Mouse (Mus musculus): ENCODE data around the gene Mboat1. TPM values are rescaled to one million over a fixed set of nuclear protein-coding genes. Genes with fewer than 3 reads are reported as not detected.

Mboat1 gene
- polyA plus RNA-seq, 1 experiment = 4.6 TPM

GRCm38 (mm10) chr13:30137951-30138350 lies 1.7 kb downstream of the Mboat1 start:
- peaks cover 5% of the 10 kb centered on the region for H3K4me1 ChIP-seq (ENCODE audit: control insufficient read depth, insufficient read depth, insufficient read length, low read length)
- no peak overlapping the region for H3K27ac ChIP-seq (ENCODE audit: insufficient read depth, low read depth, low read length)
- no peaks in the 10 kb centered on the region for H3K36me3 ChIP-seq (ENCODE audit: control insufficient read depth, insufficient read depth, low read length)
- H3K4me3 ChIP-seq (ENCODE audit: low read depth, low read length) = no peak overlapping the region
- 22% methylated on average over 6 of the region's 6 CpGs for WGBS
- no peaks in the 10 kb centered on the region for H3K27me3 ChIP-seq (ENCODE audit: control insufficient read depth, insufficient read depth, low read length)
- TF ChIP-seq POLR2A (IDR thresholded peaks at IDR 0.05; ENCODE audit: low read depth, low read length) (no peak), CTCF (IDR thresholded peaks at IDR 0.05; ENCODE audit: extremely low read depth, insufficient read length, insufficient replicate concordance, low read depth, low read length) (no peak)

GRCm38 (mm10) chr13:30140149-30140548 lies 3.9 kb downstream of the Mboat1 start:
- no peaks in the 10 kb centered on the region for H3K36me3 ChIP-seq (ENCODE audit: control insufficient read depth, insufficient read depth, low read length)
- H3K27me3 ChIP-seq (ENCODE audit: control insufficient read depth, insufficient read depth, low read length) = no peaks in the 10 kb centered on the region
- no peak overlapping the region for H3K27ac ChIP-seq (ENCODE audit: insufficient read depth, low read depth, low read length)
- H3K4me3 ChIP-seq (ENCODE audit: low read depth, low read length) = no peak overlapping the region
- TF ChIP-seq CTCF (IDR thresholded peaks at IDR 0.05; ENCODE audit: extremely low read depth, insufficient read length, insufficient replicate concordance, low read depth, low read length) (no peak), POLR2A (IDR thresholded peaks at IDR 0.05; ENCODE audit: low read depth, low read length) (no peak)
- peaks cover 5% of the 10 kb centered on the region for H3K4me1 ChIP-seq (ENCODE audit: control insufficient read depth, insufficient read depth, insufficient read length, low read length)
- 93% methylated on average over 5 of the region's 5 CpGs for WGBS

- no peaks in the 10 kb centered on the region for H3K36me3 ChIP-seq (ENCODE audit: control insufficient read depth, insufficient read depth, low read length)
- H3K4me3 ChIP-seq (ENCODE audit: low read depth, low read length) = no peak overlapping the region
- WGBS = 85% methylated on average over 12 of the region's 12 CpGs
- H3K27me3 ChIP-seq (ENCODE audit: control insufficient read depth, insufficient read depth, low read length) = no peaks in the 10 kb centered on the region
- no peak overlapping the region for H3K27ac ChIP-seq (ENCODE audit: insufficient read depth, low read depth, low read length)
- peaks cover 5% of the 10 kb centered on the region for H3K4me1 ChIP-seq (ENCODE audit: control insufficient read depth, insufficient read depth, insufficient read length, low read length)
- no peak for TF ChIP-seq CTCF (IDR thresholded peaks at IDR 0.05; ENCODE audit: extremely low read depth, insufficient read length, insufficient replicate concordance, low read depth, low read length)
- no peak for TF ChIP-seq POLR2A (IDR thresholded peaks at IDR 0.05; ENCODE audit: low read depth, low read length)
These were observed 4.4 kb downstream of the Mboat1 start for GRCm38 (mm10) chr13:30140646-30141045.

- WGBS = 96% methylated on average over 5 of the region's 5 CpGs
These were observed 5.7 kb downstream of the Mboat1 start for GRCm38 (mm10) chr13:30141996-30142395.

GRCm38 (mm10) chr13:30146468-30146867 lies 10.2 kb downstream of the Mboat1 start:
- no peaks in the 10 kb centered on the region for H3K36me3 ChIP-seq (ENCODE audit: control insufficient read depth, insufficient read depth, low read length)
- WGBS = 33% methylated on average over 6 of the region's 6 CpGs
- H3K4me1 ChIP-seq (ENCODE audit: control insufficient read depth, insufficient read depth, insufficient read length, low read length) = peaks cover 2% of the 10 kb centered on the region
- no peak for TF ChIP-seq CTCF (IDR thresholded peaks at IDR 0.05; ENCODE audit: extremely low read depth, insufficient read length, insufficient replicate concordance, low read depth, low read length)
- no peak for TF ChIP-seq POLR2A (IDR thresholded peaks at IDR 0.05; ENCODE audit: low read depth, low read length)
- H3K27me3 ChIP-seq (ENCODE audit: control insufficient read depth, insufficient read depth, low read length) = no peaks in the 10 kb centered on the region
- no peak overlapping the region for H3K4me3 ChIP-seq (ENCODE audit: low read depth, low read length)
- H3K27ac ChIP-seq (ENCODE audit: insufficient read depth, low read depth, low read length) = no peak overlapping the region

More at GRCm38 (mm10) chr13:30141996-30142395, 5.7 kb downstream of the Mboat1 start:
- no peaks in the 10 kb centered on the region for H3K27me3 ChIP-seq (ENCODE audit: control insufficient read depth, insufficient read depth, low read length)
- H3K27ac ChIP-seq (ENCODE audit: insufficient read depth, low read depth, low read length) = no peak overlapping the region
- TF ChIP-seq POLR2A (IDR thresholded peaks at IDR 0.05; ENCODE audit: low read depth, low read length) (no peak), CTCF (IDR thresholded peaks at IDR 0.05; ENCODE audit: extremely low read depth, insufficient read length, insufficient replicate concordance, low read depth, low read length) (no peak)
- H3K4me3 ChIP-seq (ENCODE audit: low read depth, low read length) = no peak overlapping the region
- H3K36me3 ChIP-seq (ENCODE audit: control insufficient read depth, insufficient read depth, low read length) = no peaks in the 10 kb centered on the region
- peaks cover 2% of the 10 kb centered on the region for H3K4me1 ChIP-seq (ENCODE audit: control insufficient read depth, insufficient read depth, insufficient read length, low read length)

GRCm38 (mm10) chr13:30154264-30154663 lies 18.0 kb downstream of the Mboat1 start:
- H3K27ac ChIP-seq (ENCODE audit: insufficient read depth, low read depth, low read length) = no peak overlapping the region

GRCm38 (mm10) chr13:30159626-30160025 lies 23.3 kb downstream of the Mboat1 start:
- TF ChIP-seq CTCF (IDR thresholded peaks at IDR 0.05; ENCODE audit: extremely low read depth, insufficient read length, insufficient replicate concordance, low read depth, low read length) = no peak
- TF ChIP-seq POLR2A (IDR thresholded peaks at IDR 0.05; ENCODE audit: low read depth, low read length) = no peak
- no peak overlapping the region for H3K27ac ChIP-seq (ENCODE audit: insufficient read depth, low read depth, low read length)
- no peaks in the 10 kb centered on the region for H3K36me3 ChIP-seq (ENCODE audit: control insufficient read depth, insufficient read depth, low read length)
- H3K4me1 ChIP-seq (ENCODE audit: control insufficient read depth, insufficient read depth, insufficient read length, low read length) = no peaks in the 10 kb centered on the region
- no peak overlapping the region for H3K4me3 ChIP-seq (ENCODE audit: low read depth, low read length)
- no peaks in the 10 kb centered on the region for H3K27me3 ChIP-seq (ENCODE audit: control insufficient read depth, insufficient read depth, low read length)
- 78% methylated on average over 4 of the region's 4 CpGs for WGBS

More at GRCm38 (mm10) chr13:30154264-30154663, 18.0 kb downstream of the Mboat1 start:
- no peak for TF ChIP-seq POLR2A (IDR thresholded peaks at IDR 0.05; ENCODE audit: low read depth, low read length)
- no peak for TF ChIP-seq CTCF (IDR thresholded peaks at IDR 0.05; ENCODE audit: extremely low read depth, insufficient read length, insufficient replicate concordance, low read depth, low read length)
- Histone ChIP-seq H3K27me3 (ENCODE audit: control insufficient read depth, insufficient read depth, low read length) (no peaks in the 10 kb centered on the region), H3K36me3 (ENCODE audit: control insufficient read depth, insufficient read depth, low read length) (no peaks in the 10 kb centered on the region), H3K4me3 (ENCODE audit: low read depth, low read length) (no peak overlapping the region), H3K4me1 (ENCODE audit: control insufficient read depth, insufficient read depth, insufficient read length, low read length) (peaks cover 2% of the 10 kb centered on the region; the same call in 1 of the 2 replicates)
- WGBS = 43% methylated on average over 4 of the region's 4 CpGs
